Mouse (Mus musculus) testis, adult 2 months (tissue): Measurements from ENCODE around the gene Zmiz1.

ENCODE experiments used
- CTCF ChIP-seq: fragments of 200-500 bp; IDR thresholded peaks from 2 replicates; pipeline ENCODE4 v1.5.1; 2012; ENCODE audit warnings: low read depth, mild to moderate bottlenecking, inconsistent platforms, low read length, moderate library complexity; ENCODE audit not compliant: control insufficient read depth, insufficient read depth, insufficient replicate concordance
- POLR2A ChIP-seq: fragments of 200-500 bp; IDR thresholded peaks from 2 replicates; pipeline ENCODE4 v1.6.1; 2012; ENCODE audit warnings: low read depth, mild to moderate bottlenecking, inconsistent platforms, low read length, moderate library complexity; ENCODE audit not compliant: control insufficient read depth

DNA sequence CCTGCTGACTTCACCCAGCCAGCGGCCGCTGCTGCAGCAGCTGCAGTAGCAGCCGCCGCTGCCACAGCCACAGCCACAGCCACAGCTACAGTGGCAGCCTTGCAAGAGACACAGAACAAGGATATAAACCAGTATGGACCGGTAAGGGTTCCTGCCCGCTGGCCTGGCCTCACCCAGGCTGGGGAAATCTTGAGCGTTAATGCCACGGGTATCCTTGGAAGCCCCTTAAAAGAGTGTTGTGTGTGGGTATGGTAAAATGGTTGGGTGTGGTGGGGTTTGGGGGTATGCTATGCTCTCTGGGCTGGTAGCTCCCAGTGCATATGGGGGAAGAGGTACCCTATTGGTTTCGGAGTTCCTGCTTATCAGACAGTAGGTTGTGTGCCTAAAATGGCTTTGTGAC lies 186.7 kb downstream of the Zmiz1 start:
- no peak for TF ChIP-seq CTCF
- no peak for TF ChIP-seq POLR2A
